Mouse (Mus musculus) cerebellum, postnatal 10 days (tissue): Measurements from ENCODE around the gene Atl2.

Experiments used
- DNase-seq, 2 experiments: peaks; one replicate each; pipeline ENCODE4 v3.0.0; 2021; ENCODE audit warnings: mixed read lengths in 2 of 2

Gene Atl2

DNA sequence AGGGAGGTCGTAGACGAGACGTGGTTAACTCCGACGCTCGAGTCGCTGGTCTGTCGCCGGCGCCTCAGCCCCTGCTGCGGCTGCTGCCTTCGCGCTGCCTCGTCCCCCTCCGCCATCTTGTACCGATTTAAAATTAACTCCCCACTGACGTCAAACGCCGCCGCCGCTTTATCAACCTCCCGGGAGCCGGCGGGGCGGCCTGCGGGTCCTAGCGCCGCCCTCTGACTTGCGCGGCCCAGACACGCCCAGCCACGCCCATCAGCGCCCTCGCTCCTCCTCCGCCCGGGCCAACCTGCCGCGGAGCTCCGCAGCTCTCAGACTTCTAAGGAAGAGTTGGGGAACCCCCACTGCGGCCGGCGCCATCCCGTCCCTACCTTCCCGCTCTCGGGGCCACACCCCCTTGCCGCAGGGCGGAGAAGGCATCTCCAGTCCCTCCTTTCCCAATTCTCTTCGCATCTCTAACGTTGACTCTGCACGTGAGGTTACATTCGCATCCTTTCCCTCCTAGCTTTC lies at the start of gene Atl2:
Atl2 (minus strand) TSS at position 213 of the 513 bp plus-strand sequence.
- DNase-seq, result peak; percentile 95 to 96

DNA sequence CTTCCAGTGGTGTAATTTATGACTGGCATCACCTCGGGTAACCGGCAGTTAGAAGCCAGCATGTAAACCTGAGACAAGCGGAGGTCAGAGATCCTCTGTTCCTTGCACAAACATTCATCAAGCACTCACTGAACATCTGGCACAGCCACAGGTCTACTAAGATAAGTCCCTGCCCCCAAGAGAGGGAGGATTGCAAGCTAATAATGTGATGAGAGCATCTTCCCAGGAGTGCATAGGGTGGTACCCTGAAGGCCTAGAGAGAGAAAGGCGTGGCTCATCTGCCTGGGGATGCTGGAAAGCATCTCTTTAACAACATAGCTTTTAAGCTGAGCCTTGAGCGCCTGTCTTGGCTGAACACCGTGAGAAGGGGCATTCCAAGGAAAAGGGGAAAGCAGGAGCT lies 48.9 kb upstream of the Atl2 start:
- no peak for DNase-seq

DNA sequence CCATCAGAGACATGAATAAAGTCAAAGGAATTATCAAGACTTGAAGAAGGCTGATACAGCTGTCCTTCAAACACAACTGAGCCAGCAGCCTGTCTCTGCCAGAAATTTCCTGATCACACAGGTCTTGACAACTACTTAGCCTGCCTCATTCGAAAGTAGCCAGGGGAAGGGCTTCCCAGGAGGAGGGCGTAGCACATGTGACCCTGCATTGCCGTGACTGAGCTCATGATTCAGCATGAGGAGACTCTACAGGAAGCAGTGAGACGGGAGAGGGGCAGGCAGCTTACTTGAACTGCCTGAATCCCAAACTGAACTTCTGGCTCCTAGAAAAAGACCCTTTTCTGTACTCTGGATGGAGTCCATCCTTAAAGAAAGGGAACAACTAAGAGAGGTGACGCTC lies 46.5 kb upstream of the Atl2 start:
- DNase-seq, result no peak

DNA sequence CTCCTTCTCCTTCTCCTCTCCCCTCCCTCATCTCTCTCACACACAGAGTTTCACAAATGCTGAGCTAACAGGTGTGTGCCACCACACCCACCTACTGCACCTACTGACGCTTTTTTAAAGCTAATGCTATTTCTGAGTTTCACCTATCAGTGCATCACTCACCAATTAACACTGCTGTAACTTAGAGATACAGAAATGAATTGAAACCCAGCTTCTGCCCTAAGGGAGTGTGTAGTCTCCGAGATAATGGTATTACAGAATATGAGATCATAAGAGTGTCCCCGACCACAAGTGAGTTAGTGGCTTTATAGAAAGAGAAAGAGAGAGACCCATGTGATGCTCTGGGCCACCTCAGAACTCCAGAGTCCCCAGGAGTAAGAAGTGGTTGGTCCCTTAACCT lies 43.2 kb upstream of the Atl2 start:
- DNase-seq, result no peak

DNA sequence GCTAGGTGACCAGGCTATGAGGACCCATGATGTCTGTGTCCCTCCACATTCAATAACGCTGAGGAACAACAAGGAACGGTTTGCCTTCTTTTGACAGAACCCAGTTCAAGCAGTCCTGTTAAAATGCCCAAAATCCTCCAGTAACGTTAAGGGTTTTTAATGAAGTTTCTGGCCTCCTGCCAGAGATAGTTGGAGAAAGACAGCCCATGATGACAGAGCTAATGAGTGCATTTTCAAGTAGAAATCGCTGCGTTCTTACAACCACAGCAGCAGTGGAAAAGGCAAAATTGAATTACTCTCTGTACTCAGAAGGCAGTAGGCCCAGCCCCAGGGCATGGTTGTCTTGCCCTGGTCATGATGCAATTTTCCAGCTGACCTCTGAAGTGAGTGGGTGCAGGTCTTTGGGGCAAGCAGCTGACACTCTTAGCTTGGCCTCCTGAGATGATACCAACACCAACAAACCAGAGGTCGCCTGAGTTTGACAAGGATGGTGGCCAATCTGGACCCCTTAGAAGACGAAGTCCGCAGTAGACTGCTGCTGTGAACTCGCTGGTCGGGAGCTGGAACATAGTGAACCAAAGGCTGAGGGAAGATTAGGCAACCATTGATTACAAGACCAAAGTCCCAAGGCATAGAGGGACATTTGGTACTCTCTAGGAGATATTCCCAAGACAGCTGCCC lies 42.1 kb upstream of the Atl2 start:
- no peak for DNase-seq

DNA sequence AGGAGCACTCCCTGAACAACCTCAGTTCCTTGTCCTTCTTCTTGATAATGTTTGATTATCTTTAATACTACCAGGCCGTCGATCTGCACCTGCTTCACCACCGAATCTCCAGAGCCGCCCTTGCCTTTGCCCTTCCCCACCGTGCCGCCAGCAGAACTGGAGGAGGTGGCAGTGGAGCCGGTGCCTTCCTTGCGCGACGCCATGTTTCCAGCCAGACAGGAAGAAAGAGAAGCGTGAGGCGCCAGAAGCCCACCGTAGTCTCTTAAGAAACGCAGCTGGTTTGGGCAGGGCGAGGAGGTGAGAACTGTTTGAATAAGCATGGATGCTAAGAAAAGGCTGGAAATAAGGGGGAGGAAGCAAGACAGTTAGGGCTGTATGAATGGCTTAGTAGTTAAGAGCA lies 38.4 kb upstream of the Atl2 start:
- DNase-seq, result no peak

DNA sequence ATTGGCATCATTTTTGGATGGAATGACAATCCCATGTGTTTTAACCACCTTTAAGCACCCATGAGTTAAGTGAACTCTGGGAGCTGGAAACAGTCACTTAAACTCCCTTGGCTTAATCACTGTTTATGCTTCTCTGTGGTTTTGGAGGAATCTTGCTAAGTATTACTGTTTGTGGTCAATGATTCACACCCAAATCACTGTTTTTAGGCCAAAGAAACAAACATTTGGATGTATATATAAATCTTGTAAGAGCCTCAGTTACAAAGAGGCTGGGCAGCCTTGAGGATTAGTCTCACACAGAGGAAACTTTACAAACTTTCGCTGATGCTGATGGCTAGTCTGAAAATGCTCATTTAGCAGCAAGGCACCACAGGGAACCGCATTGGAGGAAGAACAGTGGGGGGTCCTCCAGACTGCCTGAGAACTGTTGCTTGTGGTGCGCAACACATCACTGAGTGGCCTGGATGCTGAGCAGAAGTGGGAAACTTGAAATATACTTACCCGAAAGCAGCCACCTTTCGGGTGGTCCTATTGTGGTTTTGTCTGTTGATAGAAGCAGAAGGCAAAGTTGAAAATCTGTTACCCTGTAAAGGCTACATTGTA lies 36.9 kb upstream of the Atl2 start:
- no peak for DNase-seq

DNA sequence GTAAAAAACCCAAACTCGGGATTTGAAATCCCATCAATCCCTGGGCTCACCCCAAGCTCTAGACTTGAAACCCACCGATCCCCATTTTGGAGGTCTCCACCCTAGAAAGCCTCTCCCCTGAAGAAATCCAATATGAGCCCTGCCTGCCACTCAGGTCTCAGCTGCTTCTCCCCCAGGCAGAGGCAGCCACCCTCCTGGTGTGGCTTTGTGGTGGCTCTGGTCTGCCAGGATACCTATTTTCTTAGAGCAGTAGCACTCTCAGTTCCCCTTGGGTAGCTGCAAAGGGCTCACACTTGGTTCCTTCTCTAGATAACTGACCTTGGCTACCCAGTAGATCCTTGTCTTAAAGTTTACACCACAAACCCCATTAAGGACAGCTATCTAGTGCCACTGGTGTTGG lies 31.2 kb upstream of the Atl2 start:
- no peak for DNase-seq

DNA sequence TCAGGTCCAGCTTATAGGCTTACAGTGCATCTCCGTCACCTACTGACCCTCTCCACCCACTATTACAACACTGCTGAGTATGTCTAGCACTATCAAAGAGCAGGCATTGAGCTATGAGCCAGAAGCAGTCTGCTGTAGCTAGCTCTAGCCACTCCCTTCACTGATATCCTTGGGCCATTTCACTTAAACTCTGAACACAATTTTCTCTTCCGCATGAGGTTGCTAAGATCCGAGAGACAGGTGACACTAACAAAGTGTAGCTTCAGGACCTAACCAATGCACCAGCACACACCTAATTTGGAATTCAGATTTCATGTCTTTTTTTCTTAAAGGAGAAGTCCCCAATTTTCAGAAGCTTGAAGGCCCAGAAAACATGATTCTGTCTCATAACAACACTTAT lies 30.6 kb upstream of the Atl2 start:
- no peak for DNase-seq

DNA sequence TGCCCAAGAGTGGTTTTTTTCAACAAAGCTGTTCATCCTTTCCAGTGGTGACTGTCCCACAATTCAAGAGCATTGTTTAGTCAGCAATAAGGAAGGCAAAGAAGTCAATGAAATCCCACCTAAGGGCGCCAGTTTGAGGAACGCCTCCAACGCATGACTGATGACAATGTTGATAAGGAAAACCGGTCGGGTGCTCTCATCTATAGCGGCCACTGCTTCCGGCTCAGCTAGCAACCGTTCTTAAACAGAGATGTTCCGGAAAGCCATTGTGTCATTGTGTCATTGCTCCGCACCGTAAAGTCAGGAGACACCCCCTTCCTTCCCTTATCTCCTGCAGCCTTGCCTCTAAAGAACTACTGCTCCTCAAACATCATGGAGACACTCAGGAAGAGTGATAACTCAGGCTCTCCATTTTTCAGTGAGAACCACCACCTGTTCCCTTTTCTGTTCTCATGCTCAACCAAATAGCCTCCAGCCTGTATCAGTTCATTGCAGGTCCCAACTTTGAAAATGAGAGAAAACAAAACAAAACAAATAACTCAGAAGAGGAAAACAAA lies 30.0 kb upstream of the Atl2 start:
- no peak for DNase-seq

DNA sequence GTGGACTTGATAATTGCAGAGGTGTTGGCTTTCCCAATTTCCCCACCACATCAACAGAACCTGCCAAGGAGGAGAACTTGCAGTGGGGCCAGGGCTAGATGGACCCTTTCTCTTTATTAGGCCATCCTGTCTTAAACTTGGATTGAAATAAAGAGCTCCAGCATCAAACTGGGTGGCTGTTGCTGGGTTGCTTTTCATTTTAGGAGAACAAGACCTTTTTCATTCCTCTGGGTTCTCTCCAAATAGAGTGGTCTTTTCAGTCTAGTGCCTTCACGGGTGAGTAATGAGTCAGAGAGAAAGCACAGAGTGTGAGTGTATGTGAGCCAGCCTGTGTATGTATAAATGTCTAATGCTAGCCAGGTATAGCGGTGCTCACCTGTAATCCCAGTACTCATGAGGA lies 24.4 kb upstream of the Atl2 start:
- DNase-seq, result no peak

DNA sequence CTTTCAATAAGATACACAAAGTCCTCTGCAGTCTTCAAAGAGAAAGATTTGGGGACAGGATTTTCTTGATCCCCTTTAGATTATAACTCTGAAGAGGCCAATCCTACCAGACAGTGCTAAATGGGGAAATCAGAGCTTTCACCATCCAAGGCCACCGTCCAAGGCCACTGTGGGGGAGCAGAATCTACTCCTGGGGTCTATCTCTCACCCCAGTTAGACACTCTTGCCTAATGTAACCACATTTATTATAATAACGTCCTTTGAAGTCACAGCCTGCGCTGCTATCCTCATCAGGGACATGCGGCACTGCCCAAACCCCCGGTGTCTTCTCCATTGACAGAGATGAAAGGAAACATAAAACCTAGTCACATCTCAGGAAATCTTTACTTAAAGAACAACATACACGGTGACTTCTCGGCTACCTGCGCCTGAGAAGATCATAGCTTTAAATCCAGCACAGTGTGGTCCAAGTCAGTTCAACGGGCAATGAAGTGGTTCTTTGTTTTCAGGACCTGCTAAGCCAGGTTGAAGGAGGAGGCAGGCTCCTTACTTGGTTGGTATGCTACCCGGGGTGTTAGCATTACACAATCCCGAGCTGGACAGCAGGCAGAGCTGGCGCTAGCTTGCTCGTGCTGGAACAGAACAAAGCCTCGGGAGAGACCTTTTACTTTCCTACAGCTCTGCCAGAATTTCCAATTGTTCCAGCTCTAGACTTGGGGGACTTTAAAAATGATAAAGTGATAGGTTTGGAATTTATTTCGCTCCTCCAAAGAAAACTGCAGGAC lies 23.8 kb upstream of the Atl2 start:
- peak; percentile 18 to 38 for DNase-seq

DNA sequence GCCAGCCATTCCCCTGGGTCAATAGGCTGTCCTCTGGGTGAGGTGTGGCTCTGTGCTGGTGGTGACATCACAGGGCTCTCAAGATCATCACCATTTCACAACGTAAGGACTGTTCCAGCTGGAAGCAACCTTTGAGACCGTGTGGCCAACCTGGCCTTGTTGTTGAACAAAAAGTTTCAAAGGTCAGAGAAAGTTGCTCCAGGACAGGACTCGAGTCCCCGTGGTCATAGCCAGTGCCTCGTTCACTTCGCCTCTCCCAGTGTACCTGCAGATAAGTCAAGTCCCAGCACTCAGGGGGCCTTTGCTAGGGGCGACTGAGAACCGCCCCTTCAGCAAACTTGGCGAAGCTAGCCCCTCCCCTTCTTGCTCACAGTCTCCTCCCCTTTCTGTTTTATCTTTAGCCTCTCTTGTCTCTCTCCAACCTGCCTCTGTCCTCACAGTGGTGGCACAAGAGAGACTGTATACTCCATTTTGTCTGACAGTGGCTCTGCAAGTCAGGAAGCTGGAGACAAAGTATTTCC lies 22.6 kb upstream of the Atl2 start:
- no peak for DNase-seq

DNA sequence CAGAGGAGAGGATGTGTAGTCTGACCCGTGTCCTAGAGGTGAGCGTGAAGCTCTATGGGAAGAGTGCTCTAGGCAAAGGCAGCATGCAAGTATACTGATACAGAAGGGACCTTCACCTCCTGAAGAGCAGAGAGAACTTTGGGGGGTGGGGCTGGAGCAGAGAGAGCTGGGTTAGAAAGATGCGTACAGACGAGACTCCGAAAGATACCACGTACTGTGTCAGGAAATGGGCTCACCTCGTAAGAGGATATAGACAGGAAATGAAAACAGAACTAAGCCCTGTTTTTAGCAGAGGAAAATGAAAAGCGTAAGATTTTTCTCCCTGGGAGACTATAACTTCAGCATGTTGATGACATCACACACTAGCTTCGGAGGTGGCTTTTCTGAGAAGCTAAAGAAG lies 21.1 kb upstream of the Atl2 start:
- no peak for DNase-seq

DNA sequence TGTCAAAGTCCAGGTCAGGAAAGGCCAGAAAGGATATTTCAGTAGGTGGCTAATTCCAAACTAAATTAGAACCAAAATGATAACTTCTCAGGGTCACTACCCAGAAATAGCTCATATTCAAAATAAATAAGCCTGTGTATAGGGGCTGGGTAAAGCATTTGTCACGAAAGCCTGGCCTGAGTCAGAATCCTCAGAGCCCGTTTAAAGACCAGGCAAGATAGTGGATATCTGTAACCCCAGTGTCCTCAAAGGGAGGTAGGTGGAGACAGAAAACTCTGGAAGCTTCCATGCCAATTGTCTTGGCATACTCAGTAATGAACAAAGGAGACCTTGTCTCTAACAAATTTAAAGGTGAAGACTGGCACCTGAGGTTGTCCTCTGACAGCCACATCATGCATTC lies 16.3 kb upstream of the Atl2 start:
- no peak for DNase-seq

DNA sequence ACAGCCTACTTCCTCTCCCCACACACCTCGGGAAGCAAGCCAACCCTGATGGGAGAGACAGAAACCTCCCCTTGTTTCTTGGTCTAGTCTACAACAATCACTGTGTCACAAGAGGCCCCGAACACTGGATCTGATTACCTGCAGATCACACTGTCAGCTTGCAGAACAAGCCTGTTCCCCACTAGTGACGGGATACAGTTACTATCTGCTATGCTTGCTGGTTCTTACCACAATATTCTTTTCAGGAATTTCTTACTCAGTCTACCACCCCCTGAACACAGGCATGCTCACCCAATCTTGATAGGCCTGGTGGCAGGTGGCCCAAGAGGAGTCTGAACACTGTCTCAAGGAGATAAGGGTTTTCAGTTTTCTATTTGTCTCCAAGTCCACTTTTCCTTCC lies 15.8 kb upstream of the Atl2 start:
- DNase-seq, result no peak

DNA sequence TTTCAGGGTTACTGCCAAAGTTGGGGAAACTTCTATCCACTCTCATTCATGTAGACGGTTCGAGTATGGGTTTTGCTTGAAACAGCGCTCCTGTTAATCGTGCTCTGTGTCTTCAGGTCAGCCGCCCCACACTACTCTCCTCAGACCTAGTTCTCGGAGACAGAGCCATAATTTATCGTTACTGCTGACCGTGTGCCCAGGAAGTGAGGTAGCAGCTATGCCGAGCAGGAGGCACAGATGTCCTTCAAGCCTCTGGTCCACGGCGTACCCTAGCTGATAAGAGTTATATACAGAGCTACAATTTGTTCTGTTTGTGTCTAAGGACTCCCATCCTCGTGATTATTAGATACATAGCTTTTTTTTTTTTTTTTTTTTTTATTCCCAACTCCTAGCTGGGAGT lies 13.6 kb upstream of the Atl2 start:
- no peak for DNase-seq

DNA sequence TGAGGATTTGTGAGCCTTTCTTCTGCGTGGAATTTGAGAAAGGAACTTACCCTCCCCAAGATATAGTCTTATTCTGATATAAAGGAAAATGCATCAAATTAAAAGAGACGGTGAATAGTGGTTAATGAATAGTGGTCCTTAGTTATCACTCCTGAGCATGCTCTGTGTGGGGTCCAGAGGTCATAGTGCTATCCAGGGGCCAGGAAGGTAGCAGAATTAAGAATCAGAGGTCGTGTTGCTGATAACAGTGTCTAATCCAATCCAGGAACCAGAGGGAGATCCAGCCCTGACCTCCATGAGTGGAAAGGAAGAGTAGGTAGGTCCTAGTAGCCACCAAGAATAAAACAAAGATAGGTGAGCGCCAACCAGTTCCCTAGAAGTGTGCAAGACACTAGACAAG lies 11.8 kb upstream of the Atl2 start:
- no peak for DNase-seq

DNA sequence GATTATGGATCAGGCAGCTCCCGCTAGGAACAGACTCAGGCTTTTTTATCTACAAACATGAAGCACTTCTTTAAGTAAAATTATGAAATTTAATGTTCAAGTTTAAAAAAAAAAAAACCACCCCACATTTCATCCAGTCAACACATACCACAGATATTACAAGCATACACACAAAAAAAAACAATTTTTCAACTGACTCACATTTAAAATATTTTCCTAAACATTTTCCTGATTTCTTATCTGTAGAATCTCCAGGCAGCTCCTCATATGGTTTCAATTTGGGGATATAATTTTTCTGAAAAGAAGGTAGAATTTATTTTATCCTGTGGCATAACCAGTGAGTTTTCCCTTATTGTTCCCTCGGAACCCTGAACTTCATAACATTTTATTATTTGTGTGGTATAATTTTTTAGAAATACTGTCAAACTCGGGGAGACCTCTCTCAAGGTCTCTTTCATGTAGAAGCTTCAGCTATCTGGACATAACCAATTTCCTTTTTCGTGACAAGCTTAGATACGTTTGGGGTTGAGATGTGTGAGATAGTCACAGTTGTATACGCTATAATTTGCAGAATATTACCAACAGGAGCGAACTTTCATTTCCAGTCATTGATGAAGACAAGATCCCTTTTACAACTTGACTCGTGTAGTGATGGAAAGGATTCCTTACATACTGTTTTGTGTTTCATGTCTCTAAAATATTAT lies 11.0 kb upstream of the Atl2 start:
- DNase-seq, result no peak

DNA sequence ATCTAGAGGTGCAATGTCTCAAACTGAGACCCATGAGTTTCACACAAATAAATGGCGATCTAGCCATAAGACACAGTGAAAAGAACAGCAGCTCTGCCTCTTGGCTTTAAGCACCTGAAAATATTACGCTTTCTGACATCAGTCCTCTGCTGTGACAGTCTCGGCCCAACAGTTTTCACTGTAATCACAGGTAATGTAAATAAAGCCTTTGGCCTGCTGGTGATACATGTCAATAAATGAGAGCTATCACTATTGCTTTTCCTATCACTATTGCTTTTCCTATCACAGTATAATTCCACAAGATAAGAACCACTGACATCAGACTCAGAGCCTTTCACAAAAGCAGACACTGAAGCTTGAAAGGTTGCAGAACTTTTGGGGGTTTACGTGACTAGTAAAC lies 8.7 kb upstream of the Atl2 start:
- DNase-seq, result no peak

DNA sequence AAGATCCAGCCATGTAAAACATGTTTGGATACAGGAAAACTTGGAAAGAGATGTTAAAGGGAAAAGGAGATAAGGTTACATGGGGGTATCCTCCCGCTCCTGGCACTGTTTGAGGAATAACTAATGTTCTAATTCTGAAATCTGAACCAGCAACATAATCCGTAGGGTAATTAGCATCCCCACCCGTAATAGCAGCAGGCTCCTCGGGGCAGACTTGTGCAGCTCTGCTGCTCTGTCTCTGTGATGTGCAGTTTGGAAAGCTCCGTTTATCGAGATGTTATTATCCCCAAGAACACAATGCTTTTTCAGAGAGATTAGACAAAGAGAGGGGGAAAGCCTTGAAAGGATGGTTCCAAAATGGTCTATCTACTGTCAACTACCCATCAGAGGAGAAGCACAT lies 5.3 kb upstream of the Atl2 start:
- no peak for DNase-seq

DNA sequence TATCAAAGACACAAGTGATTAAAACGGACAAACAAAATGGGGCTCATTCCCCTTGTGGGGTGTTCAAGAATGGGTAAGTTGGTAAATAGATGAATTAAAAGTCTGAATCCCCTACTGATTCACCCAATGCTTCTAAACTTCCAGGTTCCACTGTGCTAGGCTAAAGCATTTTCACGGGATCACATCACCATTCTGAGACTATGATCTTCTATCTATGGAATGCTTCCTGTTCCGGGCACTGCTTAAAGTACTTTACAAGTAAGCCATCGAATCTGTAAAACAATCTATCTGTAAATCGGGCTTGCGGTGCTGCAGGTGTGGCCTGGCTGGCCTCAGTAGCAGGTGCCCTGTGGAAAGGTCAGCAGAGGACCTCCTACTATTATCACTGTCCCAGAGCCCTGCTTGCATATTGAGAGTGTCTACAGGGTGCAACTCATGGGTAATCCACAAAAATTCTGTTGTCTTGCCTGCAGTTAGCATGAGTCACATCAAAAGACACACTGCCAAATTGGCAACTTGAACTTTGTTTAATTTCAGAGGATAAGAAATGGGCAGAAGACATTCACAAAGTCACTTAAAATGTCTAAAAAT lies 2.3 kb upstream of the Atl2 start:
- DNase-seq, result no peak

DNA sequence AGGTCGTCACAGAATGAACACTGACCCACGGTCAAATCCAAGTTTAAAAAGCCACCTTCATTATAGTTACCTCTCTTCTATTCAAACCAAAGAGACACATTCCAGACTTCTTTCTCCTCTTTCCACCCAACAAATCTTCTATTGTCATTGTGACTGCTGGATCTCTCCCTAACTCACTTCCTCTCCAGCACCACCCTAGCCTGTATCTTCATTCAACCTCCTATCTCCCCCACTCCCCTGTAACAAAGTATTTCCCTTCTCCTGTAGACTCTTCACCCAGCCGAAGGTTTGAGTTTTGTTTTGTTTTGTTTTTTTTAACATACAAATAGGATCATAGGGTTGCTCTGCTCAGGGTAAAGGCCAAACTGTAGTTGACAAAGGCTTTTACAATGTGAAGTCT lies 1.7 kb upstream of the Atl2 start:
- DNase-seq, result no peak
